Mouse (Mus musculus): ENCODE measurements around the gene Olfr220. TPM values are rescaled to one million over a fixed set of nuclear protein-coding genes. Genes with fewer than 3 reads are reported as not detected.

Olfr220 gene
- not detected for total RNA-seq (2021)
- polyA plus RNA-seq (2012; rRNA removed) = not detected in 2 replicates
- long read RNA-seq = 0 reads

GRCm38 (mm10) chr1:174441782-174442181 lies at the start of gene Olfr220:
Gene Olfr220, plus strand, starts transcription at chr1:174442082.
- no peak for DNase-seq

- DNase-seq = no peak
Measured at GRCm38 (mm10) chr1:174422959-174423358, 18.9 kb upstream of the Olfr220 start.

- no peak for DNase-seq
Measured at GRCm38 (mm10) chr1:174423764-174424163, 18.1 kb upstream of the Olfr220 start, which contains the start of gene Olfr414. Gene Olfr414, plus strand, starts transcription at chr1:174424064.

GRCm38 (mm10) chr1:174426180-174426986 lies 15.5 kb upstream of the Olfr220 start:
- DNase-seq = no peak

GRCm38 (mm10) chr1:174427402-174427801 lies 14.5 kb upstream of the Olfr220 start:
- no peak for DNase-seq

- no peak for DNase-seq
Measured at GRCm38 (mm10) chr1:174428407-174428806, 13.5 kb upstream of the Olfr220 start.

- DNase-seq = no peak
Measured at GRCm38 (mm10) chr1:174434121-174434520, 7.8 kb upstream of the Olfr220 start.

GRCm38 (mm10) chr1:174455100-174455499 lies 13.2 kb downstream of the Olfr220 start:
- DNase-seq = no peak

- DNase-seq = no peak
Measured at GRCm38 (mm10) chr1:174465385-174465784, 23.5 kb downstream of the Olfr220 start.

- DNase-seq = no peak
Measured at GRCm38 (mm10) chr1:174466240-174466639, 24.4 kb downstream of the Olfr220 start.

- DNase-seq = peak; percentile 26
Measured at GRCm38 (mm10) chr1:174469736-174470135, 27.9 kb downstream of the Olfr220 start.

- DNase-seq = no peak
Measured at GRCm38 (mm10) chr1:174482567-174482966, 40.7 kb downstream of the Olfr220 start.

GRCm38 (mm10) chr1:174500064-174500463 lies 58.2 kb downstream of the Olfr220 start:
- no peak for DNase-seq

Other genes starting within 250 kb of the Olfr220 start
- gene Olfr419, start 190.0 kb upstream of the Olfr220 start, total RNA-seq (2021) = not detected
- gene Olfr419, start 190.0 kb upstream of the Olfr220 start, polyA plus RNA-seq (2012; rRNA removed) = not detected in 2 replicates
- gene Mptx1, start 111.6 kb upstream of the Olfr220 start, total RNA-seq (2021) = not detected
- not detected in 2 replicates for gene Mptx1, start 111.6 kb upstream of the Olfr220 start, polyA plus RNA-seq (2012; rRNA removed)
- not detected for gene Olfr417, start 77.0 kb upstream of the Olfr220 start, total RNA-seq (2021)
- gene Olfr417, start 77.0 kb upstream of the Olfr220 start, polyA plus RNA-seq (2012; rRNA removed) = not detected in 2 replicates
- gene Olfr248, start 51.0 kb upstream of the Olfr220 start, total RNA-seq (2021) = not detected
- not detected in 2 replicates for gene Olfr248, start 51.0 kb upstream of the Olfr220 start, polyA plus RNA-seq (2012; rRNA removed)
- not detected for gene Olfr414, start 18.0 kb upstream of the Olfr220 start, total RNA-seq (2021)
- gene Olfr414, start 18.0 kb upstream of the Olfr220 start, polyA plus RNA-seq (2012; rRNA removed) = not detected in 2 replicates
- 1 to 10 TPM; 3.9 TPM for gene Fmn2, start 59.7 kb downstream of the Olfr220 start, total RNA-seq (2021)
- 0.45 and 0.52 TPM in 2 replicates for gene Fmn2, start 59.7 kb downstream of the Olfr220 start, polyA plus RNA-seq (2012; rRNA removed)